Mouse (Mus musculus) E14TG2a.4 (cell line): ENCODE measurements at regions not wholly inside any gene's neighbourhood (a gene's known extent, or its start where the extent isn't known, plus 50 kb on each side); places are given as distances from the start of the nearest gene placed in this dataset.

Experiments
- H3K27me3 ChIP-seq: 2 replicates; pipeline ENCODE4 v1.6.1; 2014; ENCODE audit warnings: low read length, control low read depth; ENCODE audit not compliant: insufficient read depth
- H3K36me3 ChIP-seq: 2 replicates; pipeline ENCODE4 v1.6.1; 2014; ENCODE audit warnings: low read length, control low read depth; ENCODE audit not compliant: insufficient read depth
- H3K4me1 ChIP-seq: replicated peaks from 2 replicates; pipeline ENCODE4 v1.6.1; 2014; ENCODE audit warnings: low read depth, low read length, control low read depth
- H3K4me3 ChIP-seq: replicated peaks from 2 replicates; pipeline ENCODE4 v1.5.1; 2014; ENCODE audit warnings: mild to moderate bottlenecking, low read length
- H3K9me3 ChIP-seq: 2 replicates; pipeline ENCODE4 v1.6.1; 2014; ENCODE audit warnings: low read length, control low read depth
- CTCF ChIP-seq: conservative IDR thresholded peaks from 2 replicates; pipeline ENCODE4 v1.5.1; 2014; ENCODE audit warnings: low read length
- NANOG ChIP-seq: IDR thresholded peaks from 2 replicates; pipeline ENCODE4 v1.6.1; 2014; ENCODE audit warnings: borderline replicate concordance, low read length, mixed read lengths
- POU5F1 ChIP-seq: IDR thresholded peaks from 2 replicates; pipeline ENCODE4 v1.6.1; 2014; ENCODE audit warnings: low read length, borderline replicate concordance

DNA sequence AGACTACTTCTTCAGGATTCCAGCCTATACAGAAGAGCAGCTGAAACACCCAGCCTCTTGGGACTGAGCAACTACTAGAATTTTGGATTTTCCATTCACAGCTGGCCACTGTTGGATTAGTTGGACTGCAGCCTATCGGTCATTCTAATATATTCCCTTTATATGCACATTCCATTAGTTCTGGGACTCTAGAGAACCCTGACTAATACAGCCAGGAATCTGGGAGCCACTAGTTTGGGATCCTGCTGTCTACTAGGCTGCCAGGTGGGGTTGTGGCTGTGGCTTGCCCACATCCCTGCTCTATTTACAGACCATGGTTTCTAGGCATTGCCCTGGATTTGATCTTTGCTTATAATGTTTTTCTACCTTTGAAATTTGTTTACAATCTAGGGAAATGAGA, 343.3 kb upstream of the Gm21798 start:
- H3K4me1 ChIP-seq, result no peaks in the 10 kb centered on the region
- H3K9me3 ChIP-seq, result 0 out of 2 replicates have a peak, but pooled peaks cover 2% of the 10 kb centered on the region
- H3K27me3 ChIP-seq, result no peaks in the 10 kb centered on the region
- H3K36me3 ChIP-seq, result no peaks in the 10 kb centered on the region
- H3K4me3 ChIP-seq, result no peak overlapping the region
- no peak for TF ChIP-seq POU5F1
- no peak for TF ChIP-seq CTCF
- TF ChIP-seq NANOG, result no peak

GRCm38 (mm10) chr15:64477131-64477530, 340.4 kb upstream of the Gm21798 start:
- Histone ChIP-seq H3K9me3 (0 out of 2 replicates have a peak, but pooled peaks cover 2% of the 10 kb centered on the region), H3K27me3 (no peaks in the 10 kb centered on the region), H3K4me3 (no peak overlapping the region), H3K36me3 (no peaks in the 10 kb centered on the region), H3K4me1 (no peaks in the 10 kb centered on the region)
- TF ChIP-seq NANOG, result no peak
- TF ChIP-seq POU5F1, result no peak
- TF ChIP-seq CTCF, result no peak

DNA sequence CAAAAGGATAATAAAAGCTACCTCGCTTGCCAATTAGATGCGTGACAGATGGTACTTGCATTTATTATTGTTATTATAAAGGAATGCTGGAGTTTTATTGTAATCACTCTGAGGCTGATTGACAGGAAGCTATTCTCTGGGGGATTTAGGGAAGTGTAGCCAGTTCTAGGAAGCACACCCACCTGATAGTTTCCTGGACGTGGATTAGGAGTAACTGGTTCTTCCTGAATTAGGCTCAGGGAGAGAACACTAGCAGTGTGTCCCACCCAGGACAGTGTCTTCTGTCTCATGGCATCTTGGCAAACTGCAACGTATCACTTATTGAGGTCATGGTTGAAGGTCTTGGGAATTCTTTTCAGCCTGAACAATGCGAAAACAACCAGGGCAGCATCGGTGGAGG, 336.9 kb upstream of the Gm21798 start:
- H3K36me3 ChIP-seq, result no peaks in the 10 kb centered on the region
- TF ChIP-seq NANOG (no peak), CTCF (no peak), POU5F1 (no peak)
- H3K9me3 ChIP-seq, result no peaks in the 10 kb centered on the region
- no peak overlapping the region for H3K4me3 ChIP-seq
- H3K27me3 ChIP-seq, result no peaks in the 10 kb centered on the region
- H3K4me1 ChIP-seq, result no peaks in the 10 kb centered on the region

DNA sequence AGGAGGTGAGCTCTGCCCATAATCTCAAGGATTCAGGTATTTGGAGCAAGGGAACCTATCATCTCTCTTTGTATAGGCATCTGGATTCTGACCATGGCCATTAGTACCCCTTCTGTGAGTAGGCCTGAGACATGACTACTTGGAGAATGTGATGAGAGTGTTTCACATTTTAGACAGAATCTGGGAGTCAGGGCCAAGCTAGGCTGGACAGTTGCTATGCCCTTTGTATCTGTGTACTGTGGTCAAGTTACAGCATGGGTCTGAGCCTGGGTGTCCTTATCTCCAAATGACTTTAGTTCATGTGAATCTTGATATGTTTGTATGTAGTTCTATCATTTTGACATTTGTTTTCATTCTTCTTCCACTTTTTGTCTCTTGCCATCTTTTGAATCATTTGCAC, 336.3 kb upstream of the Gm21798 start:
- no peaks in the 10 kb centered on the region for H3K4me1 ChIP-seq
- TF ChIP-seq CTCF (no peak), POU5F1 (no peak), NANOG (no peak)
- H3K36me3 ChIP-seq, result no peaks in the 10 kb centered on the region
- no peak overlapping the region for H3K4me3 ChIP-seq
- no peaks in the 10 kb centered on the region for H3K27me3 ChIP-seq
- H3K9me3 ChIP-seq, result no peaks in the 10 kb centered on the region

- no peak for TF ChIP-seq CTCF
- no peak for TF ChIP-seq NANOG
- TF ChIP-seq POU5F1, result no peak
- no peak overlapping the region for H3K4me3 ChIP-seq
- H3K9me3 ChIP-seq, result no peaks in the 10 kb centered on the region
- no peaks in the 10 kb centered on the region for H3K4me1 ChIP-seq
- no peaks in the 10 kb centered on the region for H3K27me3 ChIP-seq
- H3K36me3 ChIP-seq, result no peaks in the 10 kb centered on the region
Observed at GRCm38 (mm10) chr15:64482960-64483359, 334.5 kb upstream of the Gm21798 start.

GRCm38 (mm10) chr15:64487801-64488200, 329.7 kb upstream of the Gm21798 start:
- Histone ChIP-seq H3K9me3 (no peaks in the 10 kb centered on the region), H3K27me3 (no peaks in the 10 kb centered on the region), H3K4me1 (no peaks in the 10 kb centered on the region), H3K4me3 (no peak overlapping the region), H3K36me3 (no peaks in the 10 kb centered on the region)
- TF ChIP-seq CTCF (no peak), NANOG (no peak), POU5F1 (no peak)

DNA sequence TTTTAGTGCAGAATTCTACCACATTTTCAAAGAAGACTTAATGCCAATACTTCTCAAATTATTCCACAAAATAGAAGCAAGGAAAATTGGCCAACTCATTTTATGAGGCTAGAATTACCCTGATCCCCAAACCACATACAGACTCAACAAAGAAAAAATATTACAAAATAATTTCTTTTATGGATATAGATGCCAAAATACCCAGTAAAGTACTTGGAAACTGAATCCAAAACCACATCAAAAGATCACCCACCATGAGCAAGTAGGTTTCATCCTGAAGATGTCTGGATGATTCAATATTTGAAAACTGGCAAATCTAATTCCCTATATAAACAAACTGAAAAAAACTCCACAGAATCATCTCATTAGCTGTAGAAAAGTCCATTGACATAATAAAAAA, 316.7 kb upstream of the Gm21798 start:
- H3K9me3 ChIP-seq, result no peaks in the 10 kb centered on the region
- no peaks in the 10 kb centered on the region for H3K36me3 ChIP-seq
- H3K4me1 ChIP-seq, result no peaks in the 10 kb centered on the region
- H3K27me3 ChIP-seq, result no peaks in the 10 kb centered on the region
- TF ChIP-seq CTCF, result no peak
- no peak overlapping the region for H3K4me3 ChIP-seq

- TF ChIP-seq CTCF (no peak), POU5F1 (no peak), NANOG (no peak)
- Histone ChIP-seq H3K4me3 (no peak overlapping the region), H3K36me3 (no peaks in the 10 kb centered on the region), H3K27me3 (no peaks in the 10 kb centered on the region), H3K4me1 (no peaks in the 10 kb centered on the region), H3K9me3 (no peaks in the 10 kb centered on the region)
Observed at GRCm38 (mm10) chr15:64501479-64501878, 316.0 kb upstream of the Gm21798 start.

DNA sequence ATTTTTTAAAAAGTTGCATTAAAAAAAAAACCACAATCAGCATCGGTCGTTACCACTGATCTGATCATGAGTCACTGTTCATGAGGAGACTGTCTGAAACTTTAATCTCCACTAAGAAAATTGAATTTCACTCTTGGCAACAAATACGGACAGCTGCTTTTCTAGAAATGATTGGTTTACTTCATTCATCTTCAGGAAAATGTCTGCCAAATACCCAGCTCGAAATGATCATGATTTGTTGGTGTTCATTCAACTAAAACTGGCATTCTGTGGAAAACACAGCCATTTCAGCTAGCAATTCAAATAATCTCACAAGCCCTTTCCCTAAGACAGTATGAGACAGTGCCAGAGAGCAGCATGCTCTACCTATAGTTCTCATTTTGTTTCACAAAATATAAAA, 312.7 kb upstream of the Gm21798 start:
- H3K4me3 ChIP-seq, result no peak overlapping the region
- no peaks in the 10 kb centered on the region for H3K4me1 ChIP-seq
- H3K27me3 ChIP-seq, result no peaks in the 10 kb centered on the region
- TF ChIP-seq CTCF, result no peak
- no peak for TF ChIP-seq POU5F1
- TF ChIP-seq NANOG, result no peak
- no peaks in the 10 kb centered on the region for H3K9me3 ChIP-seq
- no peaks in the 10 kb centered on the region for H3K36me3 ChIP-seq
